Mouse (Mus musculus): ENCODE results near the gene Dhx35. TPM values are rescaled to one million over a fixed set of nuclear protein-coding genes. Genes with fewer than 3 reads are reported as not detected.

Dhx35 gene
- total RNA-seq, 2 experiments from 2014 or later, result 13.5 to 17.4 TPM

GRCm38 (mm10) chr2:158795875-158796274 is 1.3 kb downstream of the Dhx35 start:
- intact Hi-C loops (cut with DNase I), result no loop called here
- no peak for DNase-seq (ENCODE audit: low spot score in 2 of 2)

GRCm38 (mm10) chr2:158799328-158799727 is 4.7 kb downstream of the Dhx35 start:
- intact Hi-C loops (cut with DNase I), result no loop called here
- DNase-seq (ENCODE audit: low spot score in 2 of 2), result no peak

DNA sequence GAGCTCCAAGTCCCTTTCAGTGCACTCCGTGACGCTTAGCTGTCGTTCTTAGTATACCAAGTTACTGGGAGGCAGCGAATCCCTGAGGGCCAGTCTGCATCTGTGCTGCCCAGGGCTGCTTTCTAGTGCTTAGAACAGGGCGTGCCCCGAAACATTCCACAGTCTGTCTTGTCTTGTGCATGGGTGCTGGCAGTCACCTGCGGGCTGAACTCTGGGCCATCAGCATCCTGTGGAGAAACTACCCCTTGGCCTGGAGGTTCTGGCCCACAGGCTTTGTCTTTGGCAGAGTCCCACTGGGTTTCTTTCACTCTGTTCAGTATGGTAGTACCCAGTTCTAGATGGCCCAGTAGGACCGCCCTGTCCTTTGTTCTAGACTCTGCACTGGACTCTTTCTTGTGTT is 6.2 kb downstream of the Dhx35 start:
- intact Hi-C loops (cut with DNase I), result no loop called here
- DNase-seq (ENCODE audit: low spot score in 2 of 2), result no peak

- DNase-seq (ENCODE audit: low spot score in 2 of 2), result no peak
- intact Hi-C loops (cut with DNase I), result no loop called here
Observed at GRCm38 (mm10) chr2:158803575-158803974, 9.0 kb downstream of the Dhx35 start.

DNA sequence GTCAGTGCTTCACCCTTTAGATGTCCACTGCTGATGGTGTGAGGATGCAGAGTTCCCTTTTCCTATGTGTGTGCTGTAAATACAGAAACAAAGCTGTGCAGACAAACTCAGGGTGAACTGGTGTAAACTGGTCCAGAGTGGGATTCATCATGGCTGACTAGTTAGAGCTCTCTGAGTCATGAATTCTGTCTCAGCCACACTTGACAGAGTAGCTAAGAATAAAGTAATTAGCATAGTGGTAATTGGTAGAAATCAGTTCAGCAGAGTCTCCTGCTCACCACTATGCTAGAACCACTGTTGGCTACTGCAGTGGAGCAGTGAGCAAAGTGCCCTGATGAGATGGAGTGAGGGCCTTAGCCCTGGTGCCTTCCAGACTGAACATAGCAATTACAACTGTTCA is 21.1 kb downstream of the Dhx35 start:
- DNase-seq (ENCODE audit: low spot score in 2 of 2), result peak in 1 of 2 experiments; percentile 21
- intact Hi-C loops (cut with DNase I), result no loop called here

DNA sequence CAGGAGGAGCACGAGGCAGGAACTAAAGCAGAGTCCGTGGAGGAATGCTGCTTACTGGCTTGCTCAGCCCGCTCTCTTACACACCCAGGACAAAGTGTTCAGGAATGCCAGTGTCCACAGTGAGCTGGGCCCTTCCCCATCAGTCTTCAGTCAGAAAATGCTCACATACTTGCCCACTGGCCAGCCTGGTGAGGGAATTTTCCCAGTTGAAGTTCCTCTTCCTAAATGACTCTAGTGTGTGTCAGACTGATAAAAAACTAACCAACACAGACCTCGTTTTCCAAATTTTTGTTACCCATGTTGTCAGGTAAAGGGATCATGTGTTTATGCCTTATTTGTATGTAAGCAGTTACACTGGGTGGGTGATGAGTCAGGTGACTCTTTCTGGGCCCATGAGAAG is 21.6 kb downstream of the Dhx35 start:
- DNase-seq (ENCODE audit: low spot score in 2 of 2), result no peak
- intact Hi-C loops (cut with DNase I), result no loop called here

GRCm38 (mm10) chr2:158817708-158818107 is 23.1 kb downstream of the Dhx35 start:
- intact Hi-C loops (cut with DNase I), result no loop called here
- DNase-seq (ENCODE audit: low spot score in 2 of 2), result no peak

- intact Hi-C loops (cut with DNase I), result no loop called here
- DNase-seq (ENCODE audit: low spot score in 2 of 2), result no peak
Observed at GRCm38 (mm10) chr2:158828124-158828523, 33.5 kb downstream of the Dhx35 start.

DNA sequence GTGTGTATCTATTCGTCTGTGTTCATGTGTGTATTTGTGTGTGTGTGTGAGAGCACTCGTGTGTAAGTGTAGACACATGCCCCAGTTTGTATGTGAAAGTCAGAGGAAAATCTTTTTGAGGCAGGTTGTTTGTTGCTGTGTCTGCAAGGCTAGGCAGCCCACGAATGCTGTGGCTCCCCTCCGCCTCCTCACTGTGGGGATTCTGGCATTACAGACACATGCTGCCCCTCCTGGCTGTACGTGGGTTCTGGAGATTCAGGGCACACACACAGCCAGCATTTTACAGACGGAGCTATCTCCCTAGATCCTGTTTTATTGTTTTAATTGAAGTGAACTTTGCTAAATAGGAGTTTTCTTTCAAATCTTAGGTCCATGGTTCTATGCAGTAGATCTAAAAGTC is 35.1 kb downstream of the Dhx35 start:
- peak in 1 of 2 experiments; percentile 57 for DNase-seq (ENCODE audit: low spot score in 2 of 2)
- intact Hi-C loops (cut with DNase I), result no loop called here

GRCm38 (mm10) chr2:158833221-158833620 is 38.6 kb downstream of the Dhx35 start:
- peak in 1 of 2 experiments; percentile 33 for DNase-seq (ENCODE audit: low spot score in 2 of 2)
- intact Hi-C loops (cut with DNase I), result no loop called here

GRCm38 (mm10) chr2:158833645-158834044 is 39.0 kb downstream of the Dhx35 start:
- peak in 1 of 2 experiments; percentile 11 for DNase-seq (ENCODE audit: low spot score in 2 of 2)
- intact Hi-C loops (cut with DNase I), result no loop called here

DNA sequence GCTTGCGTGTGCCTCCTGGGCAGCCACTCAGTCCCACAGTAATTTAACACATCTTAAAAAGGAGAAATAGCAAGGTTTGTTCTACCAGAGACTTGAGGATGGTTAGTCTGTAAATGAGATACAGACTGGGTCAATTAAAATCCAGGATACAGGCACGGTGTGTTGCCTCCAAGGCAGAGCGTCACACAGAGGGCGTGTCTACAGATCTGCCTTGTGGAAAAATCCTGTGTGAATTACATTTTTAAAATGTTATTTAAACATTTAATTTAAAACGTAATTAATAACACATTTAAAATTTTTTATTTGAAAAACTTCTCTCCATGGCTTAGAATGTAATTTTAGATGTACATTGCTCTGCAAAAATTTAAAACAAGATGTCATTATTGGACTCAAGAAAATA is 48.7 kb downstream of the Dhx35 start:
- DNase-seq (ENCODE audit: low spot score in 2 of 2), result no peak
- intact Hi-C loops (cut with DNase I), result no loop called here

GRCm38 (mm10) chr2:158845031-158845430 is 50.4 kb downstream of the Dhx35 start:
- intact Hi-C loops (cut with DNase I), result no loop called here
- DNase-seq (ENCODE audit: low spot score in 2 of 2), result no peak

DNA sequence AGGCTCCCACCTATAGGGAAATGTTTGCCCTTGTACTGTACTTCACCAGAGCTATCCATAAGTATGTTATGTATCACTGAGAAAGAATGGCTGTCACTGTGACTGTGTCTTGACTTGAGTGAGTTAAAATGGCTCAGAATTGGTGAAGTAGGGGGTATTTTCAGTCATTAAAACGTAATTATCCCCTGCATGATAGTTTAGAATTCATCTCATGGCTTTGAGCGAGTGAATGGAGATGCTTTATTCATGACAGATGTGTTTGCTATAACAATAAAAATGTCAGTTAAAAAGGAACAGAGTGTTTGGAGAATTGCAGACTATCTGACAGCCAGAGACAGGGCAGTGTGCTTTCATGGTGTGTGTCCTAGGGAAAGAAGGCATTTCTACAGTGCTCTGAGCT is 51.6 kb downstream of the Dhx35 start:
- intact Hi-C loops (cut with DNase I), result no loop called here
- no peak for DNase-seq (ENCODE audit: low spot score in 2 of 2)

DNA sequence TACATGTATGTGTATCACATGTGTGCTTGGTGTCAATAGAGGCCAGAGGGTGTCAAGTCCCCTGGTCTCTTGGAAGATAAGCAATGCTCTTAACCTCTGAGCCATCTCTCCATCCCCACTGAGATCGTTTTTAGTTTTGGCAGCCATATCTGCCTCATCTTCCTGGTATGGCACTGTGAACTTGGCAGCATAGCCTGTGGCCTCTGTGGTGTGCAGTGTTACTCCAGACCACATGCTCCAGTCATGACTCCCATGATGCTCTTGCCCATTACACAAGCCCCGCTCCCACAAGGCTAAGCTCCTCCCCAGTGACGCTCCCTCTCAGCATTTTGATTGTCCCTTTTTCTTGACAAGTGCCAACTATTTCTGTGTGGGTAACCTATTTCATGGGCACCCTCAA is 53.4 kb downstream of the Dhx35 start:
- intact Hi-C loops (cut with DNase I), result no loop called here

GRCm38 (mm10) chr2:158849416-158849815 is 54.8 kb downstream of the Dhx35 start:
- intact Hi-C loops (cut with DNase I), result no loop called here
- no peak for DNase-seq (ENCODE audit: low spot score in 2 of 2)

More for the DNA sequence above, 53.4 kb downstream of the Dhx35 start:
- DNase-seq (ENCODE audit: low spot score in 2 of 2), result no peak

DNA sequence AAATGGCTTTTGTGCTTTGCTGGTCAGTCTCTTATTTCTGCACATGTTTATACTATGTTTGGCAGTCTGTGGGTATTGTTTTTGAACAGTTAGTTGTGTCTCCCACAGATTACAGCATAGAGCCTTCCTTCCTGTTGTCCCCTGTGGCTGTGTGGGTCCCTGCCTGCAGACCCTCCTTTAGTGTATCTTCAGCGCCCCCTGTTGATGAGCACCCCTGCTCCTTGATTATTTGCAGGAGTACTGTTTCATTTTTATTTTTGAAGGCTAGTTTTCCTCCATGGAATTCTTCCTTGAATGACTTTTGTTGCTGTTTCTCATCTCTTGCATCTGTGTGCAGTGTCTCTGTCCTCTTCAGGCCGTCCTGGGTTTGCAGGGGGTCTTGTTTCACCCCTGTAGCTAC is 58.0 kb downstream of the Dhx35 start:
- intact Hi-C loops (cut with DNase I), result no loop called here
- DNase-seq (ENCODE audit: low spot score in 2 of 2), result peak; percentile 42 to 50

DNA sequence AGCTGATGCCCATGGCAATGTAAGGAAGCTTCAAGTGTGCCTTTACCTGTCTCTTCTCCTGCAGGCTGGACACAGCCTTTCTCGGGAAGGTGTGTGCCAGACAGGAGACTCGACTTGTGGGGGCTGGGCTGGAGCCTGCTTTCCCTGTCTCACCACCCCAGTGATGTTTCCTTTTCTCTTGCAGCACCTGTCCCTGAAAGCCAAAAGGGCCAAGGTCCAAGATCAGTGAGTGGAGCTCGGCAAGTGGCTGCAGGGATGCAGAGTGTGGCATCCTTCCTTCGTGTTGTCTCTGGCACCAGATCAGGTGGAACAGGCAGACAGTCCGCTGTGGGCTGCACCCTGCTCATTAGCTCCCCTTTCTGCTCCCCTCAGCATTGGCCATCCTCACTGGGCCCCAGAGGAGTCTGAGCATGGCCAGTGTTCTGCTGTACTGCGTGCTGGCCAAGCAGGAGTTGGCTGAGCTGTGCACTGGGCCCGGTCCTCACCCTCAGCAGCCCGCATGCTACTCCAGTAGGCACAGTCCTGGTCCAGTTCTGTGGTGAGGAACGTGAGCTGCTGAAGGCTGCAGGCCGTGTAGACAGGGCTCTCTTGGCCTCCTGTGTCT is 62.4 kb downstream of the Dhx35 start:
- no peak for DNase-seq (ENCODE audit: low spot score in 2 of 2)
- intact Hi-C loops (cut with DNase I), result loop anchor here (5.0 kb wide), 1 partner anchor 305 kb away; no protein-coding TSS in a partner anchor

DNA sequence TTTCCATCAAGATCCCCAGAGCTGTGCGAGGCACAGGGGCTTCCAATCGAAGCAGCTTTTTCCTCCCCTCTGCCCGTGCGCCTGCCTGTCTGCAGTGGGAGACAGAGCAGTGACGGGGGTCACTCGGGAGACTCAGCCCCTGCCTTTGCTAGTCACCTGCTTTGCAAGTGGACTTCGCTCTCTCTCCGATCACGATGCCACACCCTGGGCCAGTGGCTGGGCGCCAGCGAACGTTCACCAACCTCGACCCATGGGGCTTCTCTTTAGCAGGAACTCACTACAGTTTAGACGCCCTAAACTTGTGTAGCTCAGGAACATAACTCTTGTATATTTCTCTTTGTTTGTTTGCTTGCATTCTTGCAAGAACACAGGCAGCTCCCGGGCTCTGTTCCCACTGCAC is 63.0 kb downstream of the Dhx35 start:
- intact Hi-C loops (cut with DNase I), result loop anchor here (5.0 kb wide), 1 partner anchor 305 kb away; no protein-coding TSS in a partner anchor
- no peak for DNase-seq (ENCODE audit: low spot score in 2 of 2)

DNA sequence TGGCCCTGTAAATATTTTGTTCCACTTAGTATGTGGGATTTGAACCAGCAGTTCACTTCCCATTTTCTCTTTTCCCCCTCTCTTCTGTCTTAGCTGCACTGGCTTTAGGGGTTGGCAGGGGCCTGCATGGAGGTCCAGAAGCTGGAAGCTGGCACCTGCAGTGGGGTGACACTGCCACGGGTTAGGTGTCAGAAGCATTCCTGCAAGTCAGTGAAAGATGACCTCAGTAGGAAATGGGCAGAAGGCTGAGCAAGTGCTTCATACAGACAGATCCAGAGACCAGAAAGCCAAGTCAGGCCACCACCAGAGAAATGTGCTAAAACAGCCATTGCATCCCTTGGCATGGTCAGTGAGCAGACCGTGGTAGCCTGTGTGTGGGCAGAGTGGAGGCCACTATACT is 66.5 kb downstream of the Dhx35 start:
- intact Hi-C loops (cut with DNase I), result loop anchor here (5.0 kb wide), 1 partner anchor 94 kb away; the partner anchor contains the start of gene Fam83d
- no peak for DNase-seq (ENCODE audit: low spot score in 2 of 2)

- intact Hi-C loops (cut with DNase I), result loop anchor here (2.0 to 5.0 kb wide), 2 partner anchors 96 to 1729 kb away; partner anchors contain the start of gene Fam83d
- peak; percentile 62 to 78 for DNase-seq (ENCODE audit: low spot score in 2 of 2)
Observed at GRCm38 (mm10) chr2:158863341-158864125, 68.9 kb downstream of the Dhx35 start.
